Mouse (Mus musculus): ENCODE measurements around the gene Tex26. TPM values are rescaled to one million over a fixed set of nuclear protein-coding genes. Genes with fewer than 3 reads are reported as not detected.

Gene Tex26
- total and polyA plus RNA-seq, 3 experiments, result not detected

DNA sequence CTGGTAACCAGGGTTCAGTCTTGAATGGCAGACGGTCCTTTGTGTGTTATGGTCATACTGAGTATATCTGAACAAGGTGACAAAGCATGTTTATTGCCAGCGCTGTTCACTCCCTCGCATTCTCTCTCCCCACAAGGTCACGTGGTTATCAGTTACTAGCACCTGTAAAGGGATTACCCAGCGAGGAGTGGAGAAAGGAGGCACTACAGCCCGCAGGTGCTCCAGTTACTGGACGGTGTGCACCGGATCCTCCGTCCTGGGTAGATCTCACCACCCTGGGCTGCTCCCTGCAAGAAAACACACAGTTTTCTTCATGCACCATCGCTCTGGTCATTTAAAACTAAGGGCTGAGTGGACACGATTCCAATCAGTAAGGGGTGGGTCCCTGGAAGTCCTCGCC lies 44.8 kb downstream of the Tex26 start:
- H3K9me3 ChIP-seq (replicated peaks; ENCODE audit: low read length), result peaks cover 2% of the 10 kb centered on the region
- no peak overlapping the region for H3K4me2 ChIP-seq (ENCODE audit: insufficient read depth, low read depth, poor library complexity, severe bottlenecking)
- TF ChIP-seq BHLHE40 (IDR thresholded peaks at IDR 0.05; ENCODE audit: low read depth, low read length) (no peak), CHD2 (IDR thresholded peaks at IDR 0.05; ENCODE audit: low read length) (no peak), SMC3 (IDR thresholded peaks at IDR 0.05; ENCODE audit: low read depth, low read length) (no peak)
- no peaks in the 10 kb centered on the region for H3K79me2 ChIP-seq (replicated peaks; ENCODE audit: control insufficient read depth, extremely low read depth, insufficient read depth, poor library complexity, severe bottlenecking)
- no peaks in the 10 kb centered on the region for H3K27me3 ChIP-seq (replicated peaks)
- no peak for DNase-seq (ENCODE audit: extremely low read depth)
- H3K4me3 ChIP-seq (replicated peaks in 1 of 3; ENCODE audit: low read depth in 2 of 3, low read length in 2 of 3, poor library complexity in 1 of 3), result no peak overlapping the region
- in situ Hi-C loops (cut with MboI; ENCODE audit: low pct_ligation_motif_present, low pct_unique_long_range_greater_than_20kb, low sequenced_read_pairs), result no loop called here
- dilution Hi-C loops (cut with MboI; ENCODE audit: extremely low pct_ligation_motif_present, extremely low pct_unique_long_range_greater_than_20kb, low sequenced_read_pairs), result no loop called here
- H3K27ac ChIP-seq (ENCODE audit: insufficient read depth, low read depth), result no peak overlapping the region
- no peaks in the 10 kb centered on the region for H3K36me3 ChIP-seq (replicated peaks in 1 of 2; ENCODE audit: control insufficient read depth in 1 of 2, insufficient read depth in 1 of 2, low read length in 1 of 2)
- no peak overlapping the region for H3K9ac ChIP-seq (ENCODE audit: insufficient read depth, low read depth)
- H3K4me1 ChIP-seq (ENCODE audit: control insufficient read depth in 1 of 2, insufficient read depth in 2 of 2), result peaks cover 0 to 10% of the 10 kb centered on the region in 2 experiments; a peak in 2 of 4 replicates

DNA sequence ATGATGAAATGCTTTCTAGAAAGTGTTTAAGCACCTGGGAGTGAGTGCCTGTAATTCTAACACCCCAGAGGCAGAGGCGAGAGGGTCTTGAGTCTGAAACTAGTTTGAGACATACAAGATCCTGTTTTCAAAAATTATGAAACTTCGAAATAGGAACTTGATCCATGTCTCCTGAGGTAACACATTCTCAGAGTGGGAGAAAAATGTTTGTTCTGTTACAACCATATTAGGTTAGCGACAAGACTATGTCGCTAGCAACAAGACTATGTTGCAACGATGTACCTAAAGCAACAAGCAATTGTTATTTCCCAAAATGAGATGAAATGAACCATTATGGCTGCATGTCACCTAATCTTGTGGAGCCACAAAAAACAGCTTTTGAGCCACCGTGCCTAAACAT lies 46.0 kb downstream of the Tex26 start:
- H3K4me1 ChIP-seq (ENCODE audit: control insufficient read depth in 1 of 2, insufficient read depth in 2 of 2), result peaks cover 0 to 10% of the 10 kb centered on the region in 2 experiments; a peak in 2 of 4 replicates
- peaks cover 6% of the 10 kb centered on the region for H3K9me3 ChIP-seq (replicated peaks; ENCODE audit: low read length)
- no peak for DNase-seq (ENCODE audit: extremely low read depth)
- no peak overlapping the region for H3K9ac ChIP-seq (ENCODE audit: insufficient read depth, low read depth)
- dilution Hi-C loops (cut with MboI; ENCODE audit: extremely low pct_ligation_motif_present, extremely low pct_unique_long_range_greater_than_20kb, low sequenced_read_pairs) (no loop called here), in situ Hi-C loops (cut with MboI; ENCODE audit: low pct_ligation_motif_present, low pct_unique_long_range_greater_than_20kb, low sequenced_read_pairs) (no loop called here)
- no peaks in the 10 kb centered on the region for H3K36me3 ChIP-seq (replicated peaks in 1 of 2; ENCODE audit: control insufficient read depth in 1 of 2, insufficient read depth in 1 of 2, low read length in 1 of 2)
- no peak overlapping the region for H3K27ac ChIP-seq (ENCODE audit: insufficient read depth, low read depth)
- no peak overlapping the region for H3K4me3 ChIP-seq (replicated peaks in 1 of 3; ENCODE audit: low read depth in 2 of 3, low read length in 2 of 3, poor library complexity in 1 of 3)
- H3K4me2 ChIP-seq (ENCODE audit: insufficient read depth, low read depth, poor library complexity, severe bottlenecking), result no peak overlapping the region
- TF ChIP-seq MAX (IDR thresholded peaks at IDR 0.05; ENCODE audit: low read length), result no peak
- no peak for TF ChIP-seq ZKSCAN1 (IDR thresholded peaks at IDR 0.05; ENCODE audit: borderline replicate concordance, low read depth, low read length)
- TF ChIP-seq KAT2A (IDR thresholded peaks at IDR 0.05; ENCODE audit: insufficient replicate concordance, low read length), result no peak
- no peak for TF ChIP-seq TCF12 (IDR thresholded peaks at IDR 0.05; ENCODE audit: low read depth, low read length)
- TF ChIP-seq MYC (IDR thresholded peaks at IDR 0.05; ENCODE audit: low read depth, low read length), result no peak
- TF ChIP-seq BHLHE40 (IDR thresholded peaks at IDR 0.05; ENCODE audit: low read depth, low read length), result no peak
- TF ChIP-seq POLR2A (IDR thresholded peaks at IDR 0.05; ENCODE audit: low read depth, low read length), result no peak
- no peak for TF ChIP-seq SIN3A (IDR thresholded peaks at IDR 0.05; ENCODE audit: low read length)
- TF ChIP-seq ZC3H11A (IDR thresholded peaks at IDR 0.05; ENCODE audit: low read depth, low read length), result no peak
- TF ChIP-seq ETS1 (conservative IDR thresholded peaks at IDR 0.05; ENCODE audit: low read depth, low read length), result no peak
- TF ChIP-seq ZMIZ1 (IDR thresholded peaks at IDR 0.05; ENCODE audit: low read depth, low read length), result no peak
- no peaks in the 10 kb centered on the region for H3K27me3 ChIP-seq (replicated peaks)
- H3K79me2 ChIP-seq (replicated peaks; ENCODE audit: control insufficient read depth, extremely low read depth, insufficient read depth, poor library complexity, severe bottlenecking), result no peaks in the 10 kb centered on the region

DNA sequence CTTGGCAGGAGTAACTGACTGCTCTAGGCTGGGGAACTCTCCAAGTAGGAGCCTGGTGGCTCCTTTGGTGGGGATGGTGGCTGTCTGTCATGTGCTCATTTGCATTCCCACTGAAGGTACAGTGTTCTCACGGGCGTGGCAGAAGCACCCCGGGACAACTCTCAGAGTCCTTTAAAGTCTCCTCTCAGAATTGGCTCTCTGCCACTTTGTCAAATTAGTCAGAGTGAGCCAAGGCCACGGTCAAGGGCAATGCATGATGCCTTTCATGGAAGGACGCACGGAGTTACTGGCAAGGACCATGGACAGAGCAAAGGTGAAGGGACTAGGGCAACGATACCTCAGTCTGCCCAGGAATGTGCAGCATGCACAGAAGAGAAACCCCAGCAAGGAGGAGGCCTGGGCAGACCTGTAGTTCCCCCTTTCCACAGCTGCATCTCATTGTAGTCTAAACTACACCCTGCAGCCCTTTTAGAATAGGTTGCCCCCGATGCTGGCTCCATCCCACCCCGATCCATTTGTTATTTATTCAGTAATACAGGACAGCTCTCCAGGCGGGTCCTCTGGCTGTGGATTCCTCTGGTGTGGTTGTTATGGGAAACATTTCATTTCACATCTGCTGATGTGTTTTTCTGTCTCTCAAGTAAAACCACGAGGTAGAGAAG lies 49.0 kb downstream of the Tex26 start:
- Histone ChIP-seq H3K9ac (ENCODE audit: insufficient read depth, low read depth) (no peak overlapping the region), H3K4me2 (ENCODE audit: insufficient read depth, low read depth, poor library complexity, severe bottlenecking) (no peak overlapping the region), H3K36me3 (replicated peaks in 1 of 2; ENCODE audit: control insufficient read depth in 1 of 2, insufficient read depth in 1 of 2, low read length in 1 of 2) (no peaks in the 10 kb centered on the region), H3K27me3 (replicated peaks) (no peaks in the 10 kb centered on the region), H3K4me1 (ENCODE audit: control insufficient read depth in 1 of 2, insufficient read depth in 2 of 2) (peaks cover under 1 to 28% of the 10 kb centered on the region in 2 experiments; a peak in 3 of 4 replicates), H3K9me3 (replicated peaks; ENCODE audit: low read length) (peaks cover 9% of the 10 kb centered on the region), H3K4me3 (replicated peaks in 1 of 3; ENCODE audit: low read depth in 2 of 3, low read length in 2 of 3, poor library complexity in 1 of 3) (no peak overlapping the region), H3K79me2 (replicated peaks; ENCODE audit: control insufficient read depth, extremely low read depth, insufficient read depth, poor library complexity, severe bottlenecking) (no peaks in the 10 kb centered on the region), H3K27ac (ENCODE audit: insufficient read depth, low read depth) (no peak overlapping the region)
- DNase-seq (ENCODE audit: extremely low read depth), result no peak
- TF ChIP-seq MYC (IDR thresholded peaks at IDR 0.05; ENCODE audit: low read depth, low read length) (no peak), USF1 (IDR thresholded peaks at IDR 0.05; ENCODE audit: low read depth, low read length) (no peak), GABPA (IDR thresholded peaks at IDR 0.05; ENCODE audit: insufficient replicate concordance, low read depth, low read length) (no peak), SIN3A (IDR thresholded peaks at IDR 0.05; ENCODE audit: low read length) (no peak), TCF12 (IDR thresholded peaks at IDR 0.05; ENCODE audit: low read depth, low read length) (no peak), JUN (IDR thresholded peaks at IDR 0.05; ENCODE audit: insufficient read depth, low read depth, low read length) (no peak), ZC3H11A (IDR thresholded peaks at IDR 0.05; ENCODE audit: low read depth, low read length) (no peak), MAFK (IDR thresholded peaks at IDR 0.05; ENCODE audit: insufficient replicate concordance, low read length) (no peak), IRF4 (IDR thresholded peaks at IDR 0.05; ENCODE audit: low read depth, low read length) (no peak), TBP (conservative IDR thresholded peaks at IDR 0.05; ENCODE audit: low read depth, low read length) (no peak), USF2 (conservative IDR thresholded peaks at IDR 0.05; ENCODE audit: low read depth, low read length) (no peak), ETS1 (conservative IDR thresholded peaks at IDR 0.05; ENCODE audit: low read depth, low read length) (no peak), EP300 (IDR thresholded peaks at IDR 0.05; ENCODE audit: low read length) (no peak), ZMIZ1 (IDR thresholded peaks at IDR 0.05; ENCODE audit: low read depth, low read length) (no peak)
- dilution Hi-C loops (cut with MboI; ENCODE audit: extremely low pct_ligation_motif_present, extremely low pct_unique_long_range_greater_than_20kb, low sequenced_read_pairs), result no loop called here
- in situ Hi-C loops (cut with MboI; ENCODE audit: low pct_ligation_motif_present, low pct_unique_long_range_greater_than_20kb, low sequenced_read_pairs), result no loop called here
